Mouse (Mus musculus): Measurements from ENCODE around the gene Sez6. TPM values are rescaled to one million over a fixed set of nuclear protein-coding genes. Genes with fewer than 3 reads are reported as not detected.

Sez6 gene
- 140 and 146 TPM in 2 replicates for polyA plus RNA-seq (2015; fragmentation: Nextera tagmentation; extraction: Ambion mirVana)

GRCm38 (mm10) chr11:77930751-77931540 is at the start of gene Sez6:
TSS of gene Sez6 (plus strand) at chr11:77930800.
- WGBS, result under 1% methylated on average over 68 of the region's 94 CpGs
- Histone ChIP-seq H3K4me1 (ENCODE audit: control insufficient read depth, insufficient read depth, low read length) (peaks cover 58% of the 10 kb centered on the region), H3K4me2 (ENCODE audit: low read length) (peak within 1 kb of the TSS; percentile 66), H3K9me3 (replicated peaks; ENCODE audit: control insufficient read depth, low read length, poor library complexity, severe bottlenecking) (no peaks in the 10 kb centered on the region), H3K4me3 (ENCODE audit: low read depth, low read length) (peak within 1 kb of the TSS; percentile 89), H3K36me3 (ENCODE audit: control insufficient read depth, insufficient read depth, low read length) (no peaks in the 10 kb centered on the region), H3K27me3 (ENCODE audit: control insufficient read depth, insufficient read depth, low read depth, low read length) (peaks cover 2% of the 10 kb centered on the region; the same call in 1 of the 2 replicates), H3K9ac (ENCODE audit: low read depth, low read length) (peak within 1 kb of the TSS; percentile 95), H3K27ac (ENCODE audit: low read length) (peak within 1 kb of the TSS; percentile 93)
- ATAC-seq, result peak; percentile 80

GRCm38 (mm10) chr11:77884524-77885245 is 45.9 kb upstream of the Sez6 start:
- ATAC-seq, result no peak
- Histone ChIP-seq H3K4me1 (ENCODE audit: control insufficient read depth, insufficient read depth, low read length) (peaks cover 41% of the 10 kb centered on the region), H3K9me3 (replicated peaks; ENCODE audit: control insufficient read depth, low read length, poor library complexity, severe bottlenecking) (no peaks in the 10 kb centered on the region), H3K4me3 (ENCODE audit: low read depth, low read length) (no peak overlapping the region), H3K9ac (ENCODE audit: low read depth, low read length) (peak overlapping the region; percentile 1; the same call in 1 of the 2 replicates), H3K4me2 (ENCODE audit: low read length) (0 out of 2 replicates have a peak overlapping the region, but pooled peaks have one; percentile 7), H3K27me3 (ENCODE audit: control insufficient read depth, insufficient read depth, low read depth, low read length) (no peaks in the 10 kb centered on the region; the same call in none of the 2 replicates), H3K27ac (ENCODE audit: low read length) (0 out of 2 replicates have a peak overlapping the region, but pooled peaks have one; percentile 12), H3K36me3 (ENCODE audit: control insufficient read depth, insufficient read depth, low read length) (no peaks in the 10 kb centered on the region)
- 30% methylated on average over 10 of the region's 10 CpGs for WGBS

- Histone ChIP-seq H3K36me3 (ENCODE audit: control insufficient read depth, insufficient read depth, low read length) (no peaks in the 10 kb centered on the region), H3K4me3 (ENCODE audit: low read depth, low read length) (no peak overlapping the region), H3K9ac (ENCODE audit: low read depth, low read length) (peak overlapping the region; percentile 1; the same call in 1 of the 2 replicates), H3K27me3 (ENCODE audit: control insufficient read depth, insufficient read depth, low read depth, low read length) (no peaks in the 10 kb centered on the region; the same call in none of the 2 replicates), H3K9me3 (replicated peaks; ENCODE audit: control insufficient read depth, low read length, poor library complexity, severe bottlenecking) (no peaks in the 10 kb centered on the region), H3K27ac (ENCODE audit: low read length) (0 out of 2 replicates have a peak overlapping the region, but pooled peaks have one; percentile 12), H3K4me2 (ENCODE audit: low read length) (0 out of 2 replicates have a peak overlapping the region, but pooled peaks have one; percentile 7), H3K4me1 (ENCODE audit: control insufficient read depth, insufficient read depth, low read length) (peaks cover 41% of the 10 kb centered on the region)
- WGBS, result 19% methylated on average over 8 of the region's 8 CpGs
- ATAC-seq, result peak; percentile 72
These were observed 45.4 kb upstream of the Sez6 start for GRCm38 (mm10) chr11:77885246-77885575.

- H3K4me3 ChIP-seq (ENCODE audit: low read depth, low read length), result no peak overlapping the region
- ATAC-seq, result peak; percentile 71
- H3K27me3 ChIP-seq (ENCODE audit: control insufficient read depth, insufficient read depth, low read depth, low read length), result no peaks in the 10 kb centered on the region; the same call in 1 of the 2 replicates
- H3K9ac ChIP-seq (ENCODE audit: low read depth, low read length), result peak overlapping the region; percentile 52; the same call in 1 of the 2 replicates
- peaks cover 47% of the 10 kb centered on the region for H3K4me1 ChIP-seq (ENCODE audit: control insufficient read depth, insufficient read depth, low read length)
- H3K36me3 ChIP-seq (ENCODE audit: control insufficient read depth, insufficient read depth, low read length), result no peaks in the 10 kb centered on the region
- H3K27ac ChIP-seq (ENCODE audit: low read length), result peak overlapping the region; percentile 80
- H3K9me3 ChIP-seq (replicated peaks; ENCODE audit: control insufficient read depth, low read length, poor library complexity, severe bottlenecking), result no peaks in the 10 kb centered on the region
- 16% methylated on average over 17 of the region's 17 CpGs for WGBS
- peak overlapping the region; percentile 31 for H3K4me2 ChIP-seq (ENCODE audit: low read length)
These were observed 43.1 kb upstream of the Sez6 start for GRCm38 (mm10) chr11:77887373-77887960.

GRCm38 (mm10) chr11:77888846-77889245 is 41.8 kb upstream of the Sez6 start:
- Histone ChIP-seq H3K27ac (ENCODE audit: low read length) (no peak overlapping the region), H3K27me3 (ENCODE audit: control insufficient read depth, insufficient read depth, low read depth, low read length) (no peaks in the 10 kb centered on the region; the same call in 1 of the 2 replicates), H3K4me2 (ENCODE audit: low read length) (no peak overlapping the region), H3K9me3 (replicated peaks; ENCODE audit: control insufficient read depth, low read length, poor library complexity, severe bottlenecking) (no peaks in the 10 kb centered on the region), H3K4me3 (ENCODE audit: low read depth, low read length) (no peak overlapping the region), H3K9ac (ENCODE audit: low read depth, low read length) (no peak overlapping the region), H3K36me3 (ENCODE audit: control insufficient read depth, insufficient read depth, low read length) (no peaks in the 10 kb centered on the region), H3K4me1 (ENCODE audit: control insufficient read depth, insufficient read depth, low read length) (peaks cover 61% of the 10 kb centered on the region)
- no peak for ATAC-seq
- WGBS, result 92% methylated on average over 5 of the region's 5 CpGs

GRCm38 (mm10) chr11:77889484-77889883 is 41.1 kb upstream of the Sez6 start:
- WGBS, result 44% methylated on average over 1 of the region's 2 CpGs
- H3K9ac ChIP-seq (ENCODE audit: low read depth, low read length), result no peak overlapping the region
- H3K4me2 ChIP-seq (ENCODE audit: low read length), result no peak overlapping the region
- H3K4me1 ChIP-seq (ENCODE audit: control insufficient read depth, insufficient read depth, low read length), result peaks cover 62% of the 10 kb centered on the region
- no peaks in the 10 kb centered on the region for H3K27me3 ChIP-seq (ENCODE audit: control insufficient read depth, insufficient read depth, low read depth, low read length)
- no peaks in the 10 kb centered on the region for H3K9me3 ChIP-seq (replicated peaks; ENCODE audit: control insufficient read depth, low read length, poor library complexity, severe bottlenecking)
- H3K36me3 ChIP-seq (ENCODE audit: control insufficient read depth, insufficient read depth, low read length), result no peaks in the 10 kb centered on the region
- H3K27ac ChIP-seq (ENCODE audit: low read length), result no peak overlapping the region
- ATAC-seq, result no peak
- H3K4me3 ChIP-seq (ENCODE audit: low read depth, low read length), result no peak overlapping the region

- H3K9me3 ChIP-seq (replicated peaks; ENCODE audit: control insufficient read depth, low read length, poor library complexity, severe bottlenecking), result no peaks in the 10 kb centered on the region
- H3K27me3 ChIP-seq (ENCODE audit: control insufficient read depth, insufficient read depth, low read depth, low read length), result no peaks in the 10 kb centered on the region
- no peak overlapping the region for H3K9ac ChIP-seq (ENCODE audit: low read depth, low read length)
- H3K36me3 ChIP-seq (ENCODE audit: control insufficient read depth, insufficient read depth, low read length), result no peaks in the 10 kb centered on the region
- peaks cover 60% of the 10 kb centered on the region for H3K4me1 ChIP-seq (ENCODE audit: control insufficient read depth, insufficient read depth, low read length)
- H3K27ac ChIP-seq (ENCODE audit: low read length), result no peak overlapping the region
- no peak for ATAC-seq
- H3K4me2 ChIP-seq (ENCODE audit: low read length), result no peak overlapping the region
- no peak overlapping the region for H3K4me3 ChIP-seq (ENCODE audit: low read depth, low read length)
- WGBS, result 68% methylated on average over 2 of the region's 2 CpGs
These were observed 39.8 kb upstream of the Sez6 start for GRCm38 (mm10) chr11:77890648-77891258.

- Histone ChIP-seq H3K9ac (ENCODE audit: low read depth, low read length) (0 out of 2 replicates have a peak overlapping the region, but pooled peaks have one; percentile 36), H3K36me3 (ENCODE audit: control insufficient read depth, insufficient read depth, low read length) (no peaks in the 10 kb centered on the region), H3K4me2 (ENCODE audit: low read length) (peak overlapping the region; percentile 16), H3K27ac (ENCODE audit: low read length) (peak overlapping the region; percentile 85), H3K4me3 (ENCODE audit: low read depth, low read length) (no peak overlapping the region), H3K27me3 (ENCODE audit: control insufficient read depth, insufficient read depth, low read depth, low read length) (no peaks in the 10 kb centered on the region), H3K4me1 (ENCODE audit: control insufficient read depth, insufficient read depth, low read length) (peaks cover 60% of the 10 kb centered on the region), H3K9me3 (replicated peaks; ENCODE audit: control insufficient read depth, low read length, poor library complexity, severe bottlenecking) (no peaks in the 10 kb centered on the region)
- ATAC-seq, result no peak
- WGBS, result 8% methylated on average over 5 of the region's 5 CpGs
These were observed 37.7 kb upstream of the Sez6 start for GRCm38 (mm10) chr11:77892883-77893282.
